Mouse (Mus musculus) limb, embryonic 10.5 days (tissue): ENCODE measurements around the gene Pdpk1. TPM values are rescaled to one million over a fixed set of nuclear protein-coding genes. Genes with fewer than 3 reads are reported as not detected.

Source experiments
- DNase-seq: peaks from one replicate; pipeline ENCODE4 v3.0.0-alpha.2; 2017; ENCODE audit warnings: low spot score
- H3K27ac ChIP-seq: fragments of 300-500 bp; sonication (generic); 2 replicates; pipeline ENCODE4 v1.5.1; 2016; ENCODE audit warnings: mild to moderate bottlenecking
- H3K27me3 ChIP-seq: fragments of 300-500 bp; sonication (generic); 2 replicates; pipeline ENCODE4 v1.6.1; 2016; ENCODE audit warnings: low read depth, mild to moderate bottlenecking; ENCODE audit not compliant: poor library complexity, severe bottlenecking
- H3K36me3 ChIP-seq: fragments of 300-500 bp; sonication (generic); 2 replicates; pipeline ENCODE4 v1.6.1; 2016; ENCODE audit warnings: mild to moderate bottlenecking, moderate library complexity
- H3K4me1 ChIP-seq: fragments of 300-500 bp; sonication (generic); 2 replicates; pipeline ENCODE4 v1.6.1; 2016
- H3K4me3 ChIP-seq: fragments of 300-500 bp; sonication (generic); 2 replicates; pipeline ENCODE4 v1.5.1; 2016; ENCODE audit warnings: mild to moderate bottlenecking, moderate library complexity
- H3K9me3 ChIP-seq: fragments of 300-500 bp; sonication (generic); replicated peaks from 2 replicates; pipeline ENCODE4 v1.6.1; 2016; ENCODE audit warnings: mild to moderate bottlenecking
- WGBS: fragments of 180-500 bp; shearing (Covaris S2); methylation state at CpG from one replicate; pipeline ENCODE4 v1.1.7; 2016; 5-methylcytosine and 5-hydroxymethylcytosine counted together
- polyA plus RNA-seq: library from polyadenylated mRNA; unstranded; fragments of >200 nt; fragmentation: Nextera tagmentation; extraction: Ambion mirVana; gene quantifications from 2 replicates; pipeline ENCODE4 v1.2.1, GENCODE M21; 2016

The Pdpk1 gene
- polyA plus RNA-seq, 1 experiment from 2014 or later, result 32.1 TPM

DNA sequence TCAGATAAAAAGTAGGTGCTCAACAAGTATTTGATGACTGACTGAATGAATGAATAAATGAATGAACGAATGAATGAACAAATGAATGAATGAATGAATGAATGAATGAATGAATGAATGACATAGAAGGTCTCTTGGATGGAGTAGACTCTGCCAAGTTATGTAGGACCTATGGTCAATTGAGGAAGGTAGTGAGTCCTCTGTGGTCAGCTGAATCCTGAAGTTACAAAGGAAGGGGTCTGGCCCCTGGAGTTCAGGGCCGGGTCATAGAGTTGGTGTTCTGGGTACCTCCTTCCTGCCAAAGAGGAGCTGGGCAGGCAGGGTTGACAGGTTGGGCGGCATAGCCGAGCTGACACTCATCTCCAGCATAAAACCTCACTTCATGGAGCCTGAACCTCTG lies 112.9 kb downstream of the Pdpk1 start, which contains the start of gene Prss27:
Prss27 (plus strand) TSS at position 301 of the 400 bp plus-strand sequence.
- Histone ChIP-seq H3K36me3 (no peaks in the 10 kb centered on the region), H3K4me1 (no peaks in the 10 kb centered on the region), H3K4me3 (no peak within 1 kb of the TSS), H3K27me3 (no peaks in the 10 kb centered on the region), H3K27ac (no peak within 1 kb of the TSS), H3K9me3 (no peaks in the 10 kb centered on the region)
- DNase-seq, result no peak
- WGBS, result 77% methylated on average over 4 of the region's 4 CpGs

DNA sequence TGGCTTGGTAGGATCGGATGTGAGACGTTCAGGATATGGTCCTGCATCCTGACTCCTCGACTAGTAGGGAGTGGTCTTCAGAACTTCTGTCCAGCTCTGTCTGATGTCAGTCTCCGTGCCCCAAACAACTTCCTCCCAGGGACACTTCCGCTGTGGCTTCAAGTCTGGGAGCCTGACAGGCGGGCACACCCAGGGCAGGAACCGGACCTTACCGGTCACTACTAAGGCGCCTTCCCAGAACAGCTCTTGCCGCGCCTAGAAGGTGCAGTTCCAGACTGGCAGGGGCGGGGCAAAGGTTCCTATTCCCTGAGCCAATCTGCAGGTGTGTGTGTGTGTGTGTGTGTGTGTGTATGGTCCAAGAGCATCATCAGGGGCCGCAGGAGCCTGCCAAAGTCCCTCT lies 113.4 kb downstream of the Pdpk1 start:
- no peak overlapping the region for H3K4me3 ChIP-seq
- WGBS, result 87% methylated on average over 13 of the region's 13 CpGs
- H3K27ac ChIP-seq, result no peak overlapping the region
- H3K27me3 ChIP-seq, result no peaks in the 10 kb centered on the region
- H3K9me3 ChIP-seq, result no peaks in the 10 kb centered on the region
- no peaks in the 10 kb centered on the region for H3K4me1 ChIP-seq
- DNase-seq, result no peak
- no peaks in the 10 kb centered on the region for H3K36me3 ChIP-seq

DNA sequence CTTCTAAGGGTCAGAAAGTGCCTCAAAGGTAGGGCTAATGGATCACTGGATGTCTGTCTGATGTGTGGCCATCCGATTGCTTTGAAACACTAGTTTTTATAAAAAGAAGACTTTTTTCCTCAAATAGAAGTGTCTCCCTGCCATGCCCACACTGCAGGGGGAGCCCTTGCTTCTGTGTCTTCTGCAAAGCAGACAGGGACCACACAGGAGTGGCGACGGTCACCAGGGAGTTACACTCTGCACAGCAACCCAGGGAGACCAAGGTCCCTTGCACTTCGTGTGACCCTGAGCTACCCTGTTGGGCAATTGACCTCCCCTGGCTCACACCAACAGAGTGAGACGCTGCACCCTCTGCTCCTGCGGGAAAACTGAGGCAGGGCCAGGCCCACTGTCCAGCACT lies 113.8 kb downstream of the Pdpk1 start:
- no peaks in the 10 kb centered on the region for H3K27me3 ChIP-seq
- WGBS, result 83% methylated on average over 6 of the region's 6 CpGs
- H3K4me3 ChIP-seq, result no peak overlapping the region
- no peaks in the 10 kb centered on the region for H3K9me3 ChIP-seq
- no peaks in the 10 kb centered on the region for H3K4me1 ChIP-seq
- H3K36me3 ChIP-seq, result no peaks in the 10 kb centered on the region
- no peak for DNase-seq
- H3K27ac ChIP-seq, result no peak overlapping the region

DNA sequence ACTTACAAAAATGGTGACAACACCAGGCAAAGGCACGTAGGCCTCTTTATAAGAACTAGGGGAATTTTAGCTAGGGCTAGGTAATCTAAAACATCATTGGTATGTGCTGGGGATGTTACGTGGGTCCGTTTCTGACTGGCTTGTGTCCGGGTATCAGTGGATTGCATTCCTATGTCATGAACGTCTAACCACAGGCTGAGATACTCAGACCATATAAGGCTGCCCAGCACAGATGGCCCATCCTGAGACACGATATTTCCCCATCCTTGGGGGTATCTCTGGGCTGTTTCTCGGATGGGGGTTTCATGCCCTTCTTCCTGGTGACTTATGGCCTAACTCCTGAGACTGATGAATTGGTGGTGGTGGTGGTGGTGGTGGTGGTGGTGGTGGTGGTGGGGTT lies 115.6 kb downstream of the Pdpk1 start:
- H3K27ac ChIP-seq, result no peak overlapping the region
- no peaks in the 10 kb centered on the region for H3K4me1 ChIP-seq
- H3K9me3 ChIP-seq, result no peaks in the 10 kb centered on the region
- H3K4me3 ChIP-seq, result no peak overlapping the region
- no peaks in the 10 kb centered on the region for H3K36me3 ChIP-seq
- DNase-seq, result no peak
- H3K27me3 ChIP-seq, result no peaks in the 10 kb centered on the region
- WGBS, result 85% methylated on average over 7 of the region's 7 CpGs

DNA sequence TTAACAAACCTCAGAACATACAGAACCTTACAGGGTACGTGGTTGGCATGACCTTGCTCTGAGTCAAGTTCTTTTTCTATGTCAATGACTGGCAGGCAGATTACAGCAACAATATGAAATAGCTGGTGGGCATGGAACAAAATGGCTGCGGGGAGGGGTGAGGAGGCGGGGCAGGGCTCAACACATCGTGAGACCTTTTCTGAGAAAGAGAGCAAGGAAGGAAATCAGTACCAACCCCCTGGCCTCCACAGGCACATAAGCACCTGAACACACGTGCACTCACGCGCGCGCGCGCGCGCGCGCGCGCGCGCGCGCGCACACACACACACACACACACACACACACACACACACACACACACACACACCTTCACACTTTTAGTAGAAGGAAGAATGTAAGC lies 120.2 kb downstream of the Pdpk1 start:
- Histone ChIP-seq H3K4me3 (no peak overlapping the region), H3K27me3 (no peaks in the 10 kb centered on the region), H3K36me3 (no peaks in the 10 kb centered on the region), H3K4me1 (no peaks in the 10 kb centered on the region), H3K27ac (no peak overlapping the region), H3K9me3 (no peaks in the 10 kb centered on the region)
- no peak for DNase-seq
- WGBS, result 86% methylated on average over 21 of the region's 22 CpGs

DNA sequence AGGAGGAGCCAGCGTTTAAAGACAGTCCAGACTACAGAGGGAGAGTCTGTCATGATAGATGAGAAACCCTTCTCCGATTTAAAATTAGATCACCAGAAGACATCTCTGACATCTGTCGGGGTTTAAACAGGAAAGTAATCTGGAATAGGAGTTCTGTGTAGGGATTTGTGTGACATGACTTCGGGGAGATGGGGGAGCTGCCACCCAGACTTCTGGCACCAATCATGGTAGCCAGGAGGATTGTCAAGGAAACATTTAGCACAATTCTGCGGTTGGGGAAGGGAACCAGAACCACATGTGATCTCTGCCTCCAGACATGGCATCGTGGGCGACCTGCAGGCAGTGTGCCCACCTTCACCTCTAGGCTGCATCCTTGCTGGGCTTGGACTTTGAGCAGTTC lies 121.2 kb downstream of the Pdpk1 start:
- Histone ChIP-seq H3K27ac (no peak overlapping the region), H3K36me3 (no peaks in the 10 kb centered on the region), H3K27me3 (no peaks in the 10 kb centered on the region), H3K4me1 (no peaks in the 10 kb centered on the region), H3K9me3 (no peaks in the 10 kb centered on the region), H3K4me3 (no peak overlapping the region)
- DNase-seq, result no peak
- 85% methylated on average over 7 of the region's 7 CpGs for WGBS

Other genes with a start within 250 kb of the Pdpk1 start
- not detected in 2 replicates for gene Dcpp3, start 233.5 kb downstream of the Pdpk1 start, polyA plus RNA-seq
- gene Sbp, start 209.3 kb downstream of the Pdpk1 start, polyA plus RNA-seq, result not detected in 2 replicates
- gene Sbpl, start 195.7 kb downstream of the Pdpk1 start, polyA plus RNA-seq, result not detected in 2 replicates
- gene Prss30, start 170.4 kb downstream of the Pdpk1 start, polyA plus RNA-seq, result not detected in 2 replicates
- gene Prss22, start 152.8 kb downstream of the Pdpk1 start, polyA plus RNA-seq, result 1.3 and 1.7 TPM in 2 replicates
- gene Prss27, start 112.8 kb downstream of the Pdpk1 start, polyA plus RNA-seq, result 0.20 TPM in 1 of 2 replicates, not detected in the other
- gene Kctd5, start 77.4 kb downstream of the Pdpk1 start, polyA plus RNA-seq, result 106 and 113 TPM in 2 replicates
- 49.1 and 49.5 TPM in 2 replicates for gene Amdhd2, start 12.8 kb upstream of the Pdpk1 start, polyA plus RNA-seq
- 414 and 422 TPM in 2 replicates for gene Atp6v0c, start 18.8 kb upstream of the Pdpk1 start, polyA plus RNA-seq
- gene Tbc1d24, start 54.6 kb upstream of the Pdpk1 start, polyA plus RNA-seq, result 3.9 and 8.7 TPM in 2 replicates
- gene Ntn3, start 58.6 kb upstream of the Pdpk1 start, polyA plus RNA-seq, result 6.7 and 10.7 TPM in 2 replicates
- gene Tedc2, start 69.9 kb upstream of the Pdpk1 start, polyA plus RNA-seq, result 24.1 and 24.5 TPM in 2 replicates
- gene Ccnf, start 100.6 kb upstream of the Pdpk1 start, polyA plus RNA-seq, result 117 and 120 TPM in 2 replicates
- not detected in 2 replicates for gene Abca17, start 200.1 kb upstream of the Pdpk1 start, polyA plus RNA-seq
- 2.8 and 3.6 TPM in 2 replicates for gene Abca3, start 201.0 kb upstream of the Pdpk1 start, polyA plus RNA-seq